Mouse (Mus musculus): ENCODE measurements around the gene Fam184b. TPM values are rescaled to one million over a fixed set of nuclear protein-coding genes. Genes with fewer than 3 reads are reported as not detected.

The Fam184b gene
- polyA plus RNA-seq, 1 experiment: 6.4 TPM

DNA sequence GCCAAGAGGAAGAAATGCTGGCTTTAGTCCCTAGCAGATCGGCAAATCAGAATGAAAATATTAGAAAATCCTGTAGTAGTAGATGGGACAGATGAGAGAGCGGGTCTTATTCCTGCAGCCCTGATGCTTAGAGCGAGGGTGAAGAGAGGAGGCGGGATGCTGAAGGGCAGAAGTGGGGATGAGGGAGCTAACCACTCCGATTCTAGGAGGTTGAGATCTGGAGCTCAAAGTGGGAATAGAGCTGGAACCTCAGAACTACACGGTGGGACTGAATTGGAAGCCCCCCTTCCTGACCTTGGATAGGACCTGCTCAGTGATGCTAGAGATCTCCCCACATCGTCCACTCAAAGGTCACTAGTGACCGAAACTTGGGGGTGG lies 290 bp upstream of the Fam184b start:
- Histone ChIP-seq H3K4me3 (replicated peaks; ENCODE audit: insufficient read depth, low read depth, low read length) (peak overlapping the region; percentile 64), H3K27ac (ENCODE audit: insufficient read depth, low read length) (peak overlapping the region; percentile 19; the same call in 1 of the 2 replicates), H3K27me3 (ENCODE audit: control insufficient read depth, insufficient read depth, low read length) (no peaks in the 10 kb centered on the region), H3K4me1 (ENCODE audit: control insufficient read depth, insufficient read depth, low read length) (no peaks in the 10 kb centered on the region)
- DNase-seq: peak in 1 of 2 experiments; percentile 48
- no peak for TF ChIP-seq POLR2A (IDR thresholded peaks at IDR 0.05; ENCODE audit: borderline replicate concordance, insufficient read depth, low read length)
- TF ChIP-seq CTCF (IDR thresholded peaks at IDR 0.05; ENCODE audit: borderline replicate concordance, insufficient read depth, low read depth, low read length): no peak
- WGBS: 1% methylated on average over 8 of the region's 8 CpGs

DNA sequence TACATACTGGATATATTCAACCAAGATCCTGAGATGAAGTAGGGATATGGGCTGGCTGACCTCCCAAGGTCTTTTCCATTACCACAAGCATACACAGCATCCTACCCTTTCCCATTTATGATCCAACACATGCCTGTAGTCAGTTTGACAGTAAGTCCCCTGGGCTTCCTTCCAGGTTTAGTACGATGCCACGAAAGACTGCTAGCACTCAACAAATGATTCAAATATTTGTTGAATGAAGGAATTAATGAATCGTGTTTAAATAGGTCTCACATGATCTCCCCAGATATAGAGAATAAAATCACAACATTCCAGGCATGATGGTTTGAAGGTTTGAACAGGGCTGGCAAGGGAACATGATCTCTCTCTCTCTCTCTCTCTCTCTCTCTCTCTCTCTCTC lies 1.0 kb downstream of the Fam184b start:
- Histone ChIP-seq H3K4me1 (ENCODE audit: control insufficient read depth, insufficient read depth, low read length) (no peaks in the 10 kb centered on the region), H3K4me3 (replicated peaks; ENCODE audit: insufficient read depth, low read depth, low read length) (peak overlapping the region; percentile 64), H3K27me3 (ENCODE audit: control insufficient read depth, insufficient read depth, low read length) (no peaks in the 10 kb centered on the region), H3K27ac (ENCODE audit: insufficient read depth, low read length) (0 out of 2 replicates have a peak overlapping the region, but pooled peaks have one; percentile 61)
- 0% methylated on average over 3 of the region's 3 CpGs for WGBS
- TF ChIP-seq CTCF (IDR thresholded peaks at IDR 0.05; ENCODE audit: borderline replicate concordance, insufficient read depth, low read depth, low read length) (no peak), POLR2A (IDR thresholded peaks at IDR 0.05; ENCODE audit: borderline replicate concordance, insufficient read depth, low read length) (no peak)
- DNase-seq: peak; percentile 15 to 32

DNA sequence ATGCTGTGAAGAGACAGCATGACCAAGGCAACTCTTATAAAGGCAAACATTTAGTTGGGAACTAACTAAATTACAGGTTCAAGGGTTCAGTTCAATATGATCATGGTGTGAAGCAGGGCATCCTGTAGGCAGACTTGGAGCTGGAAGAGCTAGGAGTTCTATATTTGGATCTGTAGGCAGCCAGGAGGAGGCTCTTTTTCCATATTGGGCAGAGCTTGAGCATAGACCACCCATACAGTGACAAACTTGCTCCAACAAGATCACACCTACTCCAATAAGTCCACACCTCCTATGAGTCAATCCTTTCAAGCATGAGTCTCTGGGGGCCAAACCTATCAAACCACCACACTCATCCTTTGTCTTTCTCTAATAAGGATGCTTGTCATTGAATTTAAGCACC lies 9.9 kb downstream of the Fam184b start:
- TF ChIP-seq POLR2A (IDR thresholded peaks at IDR 0.05; ENCODE audit: borderline replicate concordance, insufficient read depth, low read length) (no peak), CTCF (IDR thresholded peaks at IDR 0.05; ENCODE audit: borderline replicate concordance, insufficient read depth, low read depth, low read length) (no peak)
- Histone ChIP-seq H3K27ac (ENCODE audit: insufficient read depth, low read length) (no peak overlapping the region), H3K4me1 (ENCODE audit: control insufficient read depth, insufficient read depth, low read length) (peaks cover 16% of the 10 kb centered on the region; the same call in 1 of the 2 replicates), H3K27me3 (ENCODE audit: control insufficient read depth, insufficient read depth, low read length) (no peaks in the 10 kb centered on the region), H3K4me3 (replicated peaks; ENCODE audit: insufficient read depth, low read depth, low read length) (no peak overlapping the region)
- no peak for DNase-seq

DNA sequence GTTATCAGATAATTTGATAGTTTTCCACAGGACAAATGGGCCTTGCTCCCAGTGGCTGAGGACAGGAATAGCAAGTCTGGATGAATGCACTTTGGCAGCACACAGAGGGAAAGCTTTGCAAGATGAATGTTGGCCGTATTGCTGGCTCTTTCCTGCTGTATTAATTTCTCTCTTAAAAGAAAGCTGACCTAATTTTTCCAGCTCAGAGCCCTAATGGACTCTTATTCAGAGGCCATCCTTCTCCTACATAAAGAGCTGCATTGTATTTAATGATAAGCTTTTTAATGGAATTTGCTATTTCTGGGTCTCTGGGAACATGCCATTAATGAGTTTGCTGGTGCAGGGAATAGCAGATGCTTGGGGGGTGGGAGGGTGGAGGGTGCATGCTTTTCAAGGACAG lies 11.6 kb downstream of the Fam184b start:
- Histone ChIP-seq H3K4me3 (replicated peaks; ENCODE audit: insufficient read depth, low read depth, low read length) (no peak overlapping the region), H3K27ac (ENCODE audit: insufficient read depth, low read length) (peak overlapping the region; percentile 84), H3K4me1 (ENCODE audit: control insufficient read depth, insufficient read depth, low read length) (peaks cover 16% of the 10 kb centered on the region; the same call in 1 of the 2 replicates), H3K27me3 (ENCODE audit: control insufficient read depth, insufficient read depth, low read length) (no peaks in the 10 kb centered on the region)
- peak; percentile 35 to 80 for DNase-seq
- 4% methylated on average over 1 of the region's 1 CpGs for WGBS
- TF ChIP-seq CTCF (IDR thresholded peaks at IDR 0.05; ENCODE audit: borderline replicate concordance, insufficient read depth, low read depth, low read length) (peak; percentile 22; the same call in 1 of the 2 replicates), POLR2A (IDR thresholded peaks at IDR 0.05; ENCODE audit: borderline replicate concordance, insufficient read depth, low read length) (no peak)

DNA sequence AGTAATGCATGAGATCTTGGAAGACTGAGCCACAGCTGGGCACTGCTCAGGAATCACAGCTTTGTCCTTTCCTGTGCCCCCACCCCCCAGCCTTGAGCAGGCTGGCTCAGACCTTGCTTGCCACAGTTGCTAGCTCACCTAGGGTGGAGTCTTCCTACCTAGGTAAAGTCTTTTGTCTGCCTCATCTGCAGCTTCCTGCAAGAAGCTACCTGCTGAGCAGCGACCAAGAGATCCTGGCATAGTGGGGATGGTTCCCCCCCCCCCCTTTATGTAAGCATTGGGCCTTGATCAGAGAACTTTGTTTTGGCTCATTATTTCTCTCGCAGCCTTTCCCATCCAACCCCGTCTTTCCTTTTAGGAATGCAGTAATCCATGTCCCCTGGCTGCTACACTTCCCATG lies 17.9 kb downstream of the Fam184b start:
- no peak overlapping the region for H3K4me3 ChIP-seq (replicated peaks; ENCODE audit: insufficient read depth, low read depth, low read length)
- H3K27ac ChIP-seq (ENCODE audit: insufficient read depth, low read length): no peak overlapping the region
- 60% methylated on average over 3 of the region's 3 CpGs for WGBS
- no peaks in the 10 kb centered on the region; the same call in 1 of the 2 replicates for H3K4me1 ChIP-seq (ENCODE audit: control insufficient read depth, insufficient read depth, low read length)
- TF ChIP-seq POLR2A (IDR thresholded peaks at IDR 0.05; ENCODE audit: borderline replicate concordance, insufficient read depth, low read length): no peak
- no peak for TF ChIP-seq CTCF (IDR thresholded peaks at IDR 0.05; ENCODE audit: borderline replicate concordance, insufficient read depth, low read depth, low read length)
- H3K27me3 ChIP-seq (ENCODE audit: control insufficient read depth, insufficient read depth, low read length): no peaks in the 10 kb centered on the region
- no peak for DNase-seq

DNA sequence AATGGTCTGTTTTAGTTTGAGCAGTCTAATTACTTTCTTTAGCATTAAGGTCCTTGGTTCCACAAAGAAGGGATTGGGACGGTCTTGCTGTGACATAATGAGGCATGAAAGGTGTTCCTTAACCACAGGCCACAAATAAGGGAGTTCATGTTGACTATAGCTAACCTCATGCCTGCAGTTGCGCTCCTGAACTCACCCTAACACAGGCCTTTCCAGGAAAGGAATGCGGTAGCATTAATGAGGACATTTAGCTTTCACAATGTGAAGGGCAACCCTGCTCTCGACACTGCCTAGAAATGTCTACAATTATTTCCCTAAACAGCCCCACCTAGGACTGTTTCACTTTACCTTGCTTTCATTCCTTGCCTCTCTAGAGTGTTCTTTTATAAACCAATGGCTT lies 40.4 kb downstream of the Fam184b start:
- DNase-seq: no peak
- Histone ChIP-seq H3K27ac (ENCODE audit: insufficient read depth, low read length) (no peak overlapping the region), H3K4me1 (ENCODE audit: control insufficient read depth, insufficient read depth, low read length) (peaks cover 8% of the 10 kb centered on the region; the same call in 1 of the 2 replicates), H3K4me3 (replicated peaks; ENCODE audit: insufficient read depth, low read depth, low read length) (no peak overlapping the region), H3K27me3 (ENCODE audit: control insufficient read depth, insufficient read depth, low read length) (no peaks in the 10 kb centered on the region)
- TF ChIP-seq CTCF (IDR thresholded peaks at IDR 0.05; ENCODE audit: borderline replicate concordance, insufficient read depth, low read depth, low read length) (no peak), POLR2A (IDR thresholded peaks at IDR 0.05; ENCODE audit: borderline replicate concordance, insufficient read depth, low read length) (no peak)
- 80% methylated on average over 4 of the region's 4 CpGs for WGBS

DNA sequence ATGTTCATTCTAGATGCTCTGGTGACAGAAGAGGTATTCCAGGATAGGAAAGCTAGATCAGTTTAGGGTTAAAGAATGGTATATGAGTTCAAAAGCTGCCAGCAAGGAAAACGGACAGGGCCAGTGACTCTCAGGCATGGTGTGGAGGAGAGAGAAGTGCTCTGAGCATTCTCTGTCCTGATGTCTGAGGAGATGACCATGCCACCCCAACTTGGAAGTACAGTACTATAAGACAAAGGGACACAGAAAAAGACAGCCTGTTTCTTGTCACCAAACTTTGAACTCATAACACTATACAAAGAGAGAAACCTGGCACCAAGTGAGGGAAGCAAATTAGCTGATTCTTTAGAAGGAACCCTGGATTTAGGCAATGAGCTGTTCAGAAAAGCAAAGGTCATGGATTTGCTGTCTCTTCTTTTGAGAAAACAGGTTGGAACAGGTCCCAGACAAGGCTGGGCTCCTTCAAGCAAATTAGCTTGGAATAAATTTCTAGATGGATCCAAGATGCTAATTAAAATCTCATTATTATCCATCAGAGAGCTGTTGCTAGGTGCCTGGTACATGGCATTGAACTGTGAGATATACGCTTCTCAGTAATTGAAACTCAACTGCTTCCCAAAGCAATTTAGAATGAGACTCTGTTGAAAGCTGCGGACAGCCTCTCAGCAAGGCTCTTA lies 43.9 kb downstream of the Fam184b start:
- DNase-seq: no peak
- no peaks in the 10 kb centered on the region for H3K27me3 ChIP-seq (ENCODE audit: control insufficient read depth, insufficient read depth, low read length)
- no peak for TF ChIP-seq POLR2A (IDR thresholded peaks at IDR 0.05; ENCODE audit: borderline replicate concordance, insufficient read depth, low read length)
- TF ChIP-seq CTCF (IDR thresholded peaks at IDR 0.05; ENCODE audit: borderline replicate concordance, insufficient read depth, low read depth, low read length): no peak
- WGBS: 38% methylated on average over 3 of the region's 3 CpGs
- peaks cover 8% of the 10 kb centered on the region; the same call in 1 of the 2 replicates for H3K4me1 ChIP-seq (ENCODE audit: control insufficient read depth, insufficient read depth, low read length)
- no peak overlapping the region for H3K27ac ChIP-seq (ENCODE audit: insufficient read depth, low read length)
- H3K4me3 ChIP-seq (replicated peaks; ENCODE audit: insufficient read depth, low read depth, low read length): no peak overlapping the region

DNA sequence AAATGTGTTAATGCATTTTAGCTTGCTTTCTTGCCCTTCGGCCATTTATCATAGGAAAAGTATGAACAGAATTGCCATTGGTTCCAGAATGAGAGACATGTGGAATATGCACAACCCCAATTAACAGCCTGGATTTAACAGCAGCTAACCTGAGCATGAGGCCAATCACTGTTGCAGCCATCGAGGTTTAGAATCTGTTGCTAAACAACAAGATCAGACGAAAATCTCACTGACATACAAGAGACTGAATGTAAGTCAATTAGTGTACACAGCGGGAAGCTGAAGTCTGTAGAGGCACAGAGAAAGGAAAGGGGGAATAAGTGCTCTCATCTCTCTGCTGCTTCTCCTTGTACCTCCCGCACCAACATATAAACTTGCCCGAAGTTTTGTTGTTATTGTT lies 46.1 kb downstream of the Fam184b start:
- no peak for TF ChIP-seq CTCF (IDR thresholded peaks at IDR 0.05; ENCODE audit: borderline replicate concordance, insufficient read depth, low read depth, low read length)
- no peak for TF ChIP-seq POLR2A (IDR thresholded peaks at IDR 0.05; ENCODE audit: borderline replicate concordance, insufficient read depth, low read length)
- WGBS: 55% methylated on average over 6 of the region's 6 CpGs
- H3K4me3 ChIP-seq (replicated peaks; ENCODE audit: insufficient read depth, low read depth, low read length): no peak overlapping the region
- no peak for DNase-seq
- 0 out of 2 replicates have a peak, but pooled peaks cover 2% of the 10 kb centered on the region for H3K4me1 ChIP-seq (ENCODE audit: control insufficient read depth, insufficient read depth, low read length)
- H3K27me3 ChIP-seq (ENCODE audit: control insufficient read depth, insufficient read depth, low read length): no peaks in the 10 kb centered on the region
- H3K27ac ChIP-seq (ENCODE audit: insufficient read depth, low read length): no peak overlapping the region
